Mouse (Mus musculus) embryo, embryonic 10 days (tissue): ENCODE results near the gene Crygn.
"Not testable (repeated sequence)": the region's sequence is repeated elsewhere in the genome, so short reads cannot be mapped to it uniquely, and the experiment has no call there.

Experiments
- DNase-seq: peaks from one replicate; pipeline ENCODE4 v3.0.0-alpha.2; 2015; ENCODE audit warnings: low spot score

Crygn gene

DNA sequence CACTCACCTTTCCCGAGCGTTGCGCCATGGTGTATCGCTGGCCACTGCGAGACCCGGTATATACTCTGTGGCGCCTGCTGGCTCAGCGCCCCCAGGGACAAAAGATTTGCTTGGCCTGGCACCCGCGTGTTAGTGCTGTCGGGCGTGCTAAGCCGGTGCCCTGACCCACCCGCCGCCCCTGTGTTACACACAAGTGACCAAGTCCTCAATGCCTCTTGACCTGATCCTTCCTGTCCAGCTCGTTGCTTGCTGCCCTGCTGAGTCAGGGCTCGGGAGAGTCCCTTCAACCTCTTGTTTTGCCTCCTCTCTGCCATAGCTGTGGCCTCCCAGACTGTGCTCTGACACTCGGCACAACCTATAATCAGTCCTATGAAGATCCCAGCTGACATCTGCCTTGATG, at the start of gene Crygn:
Gene Crygn, minus strand, starts transcription at position 193 of the 400 bp plus-strand sequence.
- DNase-seq, result peak; percentile 12

DNA sequence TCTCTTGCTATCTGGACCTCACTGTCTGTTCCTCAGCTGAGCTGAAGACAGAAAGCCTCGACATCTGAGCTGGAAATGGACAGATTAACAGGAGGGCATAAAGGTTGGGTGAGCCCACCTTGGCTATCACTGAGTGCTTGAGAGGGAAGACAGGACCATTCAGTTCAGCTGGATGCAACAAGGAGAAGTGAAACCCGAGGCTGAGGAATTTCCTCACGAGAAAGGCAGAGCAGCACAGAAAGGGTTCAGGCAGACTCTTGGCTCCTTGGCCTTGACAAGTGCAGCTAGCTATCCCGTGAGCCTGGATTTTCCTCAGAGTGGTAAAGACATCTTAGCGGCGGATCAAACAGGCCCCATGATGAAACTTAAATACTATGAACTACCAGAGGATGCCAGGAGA, 47.4 kb upstream of the Crygn start:
- no peak for DNase-seq

DNA sequence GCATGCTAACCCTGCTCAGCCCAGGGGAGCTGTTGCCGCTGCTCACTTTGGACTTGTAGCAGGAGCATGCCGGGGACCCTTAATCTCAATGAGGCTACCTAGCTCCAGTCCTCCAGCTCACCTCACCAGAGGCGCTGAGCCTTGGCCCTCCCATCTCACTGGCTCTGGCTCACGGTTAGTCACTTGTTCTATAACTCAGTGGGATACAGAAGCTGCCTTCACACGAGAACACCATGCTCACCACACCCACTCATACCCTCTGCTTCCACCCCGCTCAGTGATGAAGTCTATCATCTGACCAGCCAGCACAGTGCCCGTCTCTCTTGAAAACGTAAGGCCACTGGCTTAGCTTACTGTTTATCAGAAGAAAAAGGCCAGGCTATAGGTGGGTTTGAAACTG, 46.9 kb upstream of the Crygn start:
- no peak for DNase-seq

DNA sequence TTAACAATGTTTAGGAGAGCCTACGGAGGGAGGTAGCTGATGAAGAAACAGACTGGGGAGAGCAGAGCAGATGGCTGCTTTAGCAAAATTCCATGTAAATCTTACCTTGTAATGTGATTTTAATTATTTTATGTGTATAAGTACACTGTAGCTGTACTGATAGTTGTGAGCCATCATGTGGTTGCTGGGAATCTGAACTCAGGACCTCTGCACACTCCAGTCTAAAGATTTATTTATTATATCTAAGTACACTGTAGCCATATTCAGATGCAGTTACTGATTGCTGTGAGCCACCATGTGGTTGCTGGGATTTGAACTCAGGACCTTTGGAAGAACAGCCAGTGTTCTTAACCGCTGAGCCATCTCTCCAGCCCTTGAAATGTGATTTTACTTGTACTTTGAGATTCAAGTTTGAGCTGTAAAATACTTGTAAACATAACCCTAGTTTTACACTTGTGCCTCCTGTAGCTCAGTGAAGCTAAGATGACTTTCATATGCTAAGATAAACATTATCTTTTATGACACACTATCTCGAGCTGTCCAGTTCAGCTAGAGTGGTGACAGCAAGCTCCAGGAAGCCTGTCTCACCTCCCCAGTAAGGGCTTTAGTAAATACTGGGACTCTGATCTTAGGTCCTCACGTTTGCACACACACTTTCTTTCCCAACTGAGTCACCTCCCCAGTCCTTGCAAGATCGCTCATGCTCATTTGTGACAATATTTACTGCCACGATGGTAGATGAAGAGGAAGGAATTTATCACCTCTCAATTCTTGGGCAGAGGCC, 44.2 kb upstream of the Crygn start:
- DNase-seq, result no peak

DNA sequence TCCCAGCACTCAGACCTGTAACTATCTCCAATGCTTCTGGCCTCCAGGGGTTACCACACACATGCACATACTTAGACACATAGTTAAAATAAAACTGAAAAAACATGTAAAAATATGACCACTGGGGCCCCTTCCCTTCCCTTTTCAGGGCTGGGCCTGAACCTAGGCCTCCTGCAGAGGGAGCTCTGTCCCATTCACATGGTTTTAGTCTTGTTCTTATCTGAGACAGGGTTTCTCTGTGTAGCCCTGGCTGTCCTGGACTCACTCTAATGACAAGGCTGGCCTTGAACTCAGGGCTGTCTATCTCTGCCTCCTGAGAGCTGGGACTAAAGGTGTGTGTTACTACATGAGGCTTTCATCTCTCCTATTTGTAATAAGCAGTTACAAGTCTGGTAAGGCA, 42.6 kb upstream of the Crygn start:
- DNase-seq, result peak; percentile 36

DNA sequence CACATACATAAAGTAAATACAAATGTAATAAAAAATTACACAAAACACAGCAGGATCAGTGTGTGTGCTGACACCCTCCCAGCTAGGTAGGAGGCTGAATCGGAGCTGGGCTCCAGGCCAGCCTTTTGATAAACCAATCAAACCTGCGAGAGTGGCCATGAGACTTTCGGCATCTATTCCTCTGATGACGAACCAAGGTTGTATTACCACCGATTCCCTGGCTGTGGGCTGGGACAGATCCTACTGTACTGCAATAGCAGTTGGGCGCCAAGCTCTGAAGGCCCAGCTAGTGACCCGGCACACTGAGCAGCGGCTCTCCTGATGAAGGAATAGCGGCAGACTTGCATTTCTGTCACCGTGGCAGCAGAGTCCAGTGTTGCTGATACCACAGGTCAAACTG, 40.8 kb upstream of the Crygn start:
- no peak for DNase-seq

DNA sequence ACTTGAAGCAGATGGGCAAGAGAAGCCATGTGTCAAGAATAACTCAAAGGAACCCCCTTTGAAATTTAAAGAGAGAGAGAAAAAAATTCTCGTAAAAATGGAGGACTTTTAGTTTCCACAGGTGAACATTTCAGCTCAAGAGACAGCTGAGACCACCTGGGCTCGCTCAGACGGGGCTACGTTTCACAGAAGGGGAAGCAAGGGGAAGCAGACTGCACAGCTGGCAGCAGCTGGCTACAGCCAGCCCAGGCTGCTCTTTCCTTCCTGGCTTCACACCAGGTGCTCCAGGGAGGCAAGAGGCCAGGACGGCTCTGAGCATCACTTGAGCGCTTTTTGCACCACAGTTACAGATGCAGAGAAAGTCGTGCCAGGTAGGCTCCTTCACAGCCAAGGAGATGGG, 40.0 kb upstream of the Crygn start:
- no peak for DNase-seq

DNA sequence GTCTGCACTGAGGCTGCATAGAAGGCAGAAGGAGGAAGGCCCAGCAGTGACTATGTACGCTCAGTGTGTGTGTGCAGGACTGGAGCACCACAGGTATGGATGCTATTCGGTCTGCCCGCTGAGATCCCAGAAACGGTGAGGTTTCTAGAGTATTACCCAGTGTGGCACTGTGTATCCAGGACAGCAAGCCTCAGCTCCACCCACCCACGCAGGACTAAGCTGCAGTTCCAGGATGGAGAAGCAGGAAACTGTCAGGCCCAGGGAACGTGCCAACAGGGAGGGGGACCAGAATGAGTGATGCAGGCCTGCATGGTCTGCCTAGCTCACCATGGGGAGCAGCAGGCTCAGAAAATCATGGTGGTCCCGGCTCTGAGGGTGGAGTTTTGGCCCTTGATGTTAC, 35.2 kb upstream of the Crygn start:
- DNase-seq, result no peak

DNA sequence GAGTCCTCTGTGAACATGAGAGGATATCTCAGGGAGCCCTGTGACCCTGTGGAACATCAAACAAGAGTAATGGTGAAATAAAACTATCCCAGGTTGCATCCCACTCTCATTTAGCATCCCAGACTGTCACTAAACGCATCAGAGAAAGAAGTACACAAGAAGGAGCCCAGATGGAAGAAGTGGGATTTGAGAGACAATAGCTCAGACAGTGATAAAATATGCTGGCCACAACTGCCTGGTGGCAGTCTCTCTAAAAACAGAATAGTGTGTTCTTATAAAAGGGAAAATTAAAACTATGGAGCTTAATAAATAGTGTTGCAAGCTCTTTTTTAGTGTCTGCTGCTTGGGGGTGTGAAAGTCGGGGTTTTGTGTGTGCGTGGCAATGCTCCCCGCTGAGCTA, 25.1 kb upstream of the Crygn start:
- DNase-seq, result no peak

DNA sequence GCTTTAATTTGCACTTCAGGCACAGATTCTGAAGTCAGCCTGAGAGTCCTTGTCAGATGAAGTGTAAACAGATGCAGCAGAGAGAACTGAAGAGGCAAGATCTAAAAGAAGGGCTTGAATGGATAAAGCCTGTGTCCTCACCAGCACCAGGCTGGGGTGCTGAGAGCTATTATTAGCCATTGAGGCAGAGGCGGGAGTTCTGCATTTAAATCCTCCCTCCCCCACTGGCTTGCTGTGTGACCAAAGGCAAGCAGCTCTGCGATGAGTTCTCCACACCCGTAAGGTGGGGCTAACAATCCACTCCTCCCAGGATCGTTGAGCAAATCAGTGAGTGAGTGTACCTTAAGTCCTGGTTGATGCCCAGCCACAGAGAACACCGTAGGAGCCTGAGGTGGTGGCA, 23.2 kb upstream of the Crygn start:
- no peak for DNase-seq

DNA sequence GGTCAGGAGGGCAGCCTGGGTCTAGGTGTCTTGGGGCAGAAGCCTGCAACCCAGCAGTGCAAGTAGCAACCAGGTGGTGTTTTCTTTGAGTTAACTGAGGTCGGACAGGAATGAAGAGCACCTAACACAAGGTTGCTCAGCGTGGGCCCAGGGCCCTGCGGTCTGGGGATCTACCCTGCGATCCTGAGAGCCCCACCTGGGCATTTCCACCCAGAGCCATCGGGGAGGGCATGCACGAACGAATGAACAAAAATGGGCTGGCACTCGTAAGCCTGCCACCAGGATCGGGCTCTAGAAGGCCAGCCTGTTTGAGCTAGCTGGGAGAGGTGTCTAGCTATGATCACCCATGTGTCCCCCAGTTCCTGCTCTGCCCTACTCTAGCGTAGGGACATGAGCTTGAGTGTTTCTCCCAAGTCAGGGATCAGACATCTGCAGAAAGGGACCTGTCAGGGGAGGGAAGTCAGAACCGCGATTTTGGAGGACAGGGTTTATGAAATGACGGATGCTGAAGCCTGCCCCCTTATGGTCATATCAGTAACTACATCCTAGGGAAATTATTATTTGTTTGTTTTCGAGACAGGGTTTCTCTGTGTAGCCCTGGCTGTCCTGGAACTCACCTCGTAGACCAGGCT, 22.2 kb upstream of the Crygn start:
- peak; percentile 53 for DNase-seq

DNA sequence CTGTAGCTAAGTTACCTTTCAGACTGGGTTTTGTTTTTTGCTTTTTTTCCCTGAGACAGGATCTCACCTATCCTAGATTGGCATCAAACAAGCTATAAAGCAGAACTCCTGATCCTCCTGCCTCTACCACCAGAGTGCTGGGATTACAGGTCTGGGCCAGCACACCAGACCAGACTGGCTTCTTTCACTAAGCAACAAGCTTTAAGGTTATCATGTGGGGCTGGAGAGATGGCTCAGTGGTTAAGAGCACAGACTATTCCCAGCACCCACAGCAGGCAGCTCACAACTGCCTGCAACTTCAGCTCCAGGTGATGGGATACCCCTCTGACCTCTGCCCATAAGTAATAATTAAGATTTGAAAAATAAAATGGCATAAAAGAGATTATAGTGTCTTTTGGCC, 21.5 kb upstream of the Crygn start:
- no peak for DNase-seq

DNA sequence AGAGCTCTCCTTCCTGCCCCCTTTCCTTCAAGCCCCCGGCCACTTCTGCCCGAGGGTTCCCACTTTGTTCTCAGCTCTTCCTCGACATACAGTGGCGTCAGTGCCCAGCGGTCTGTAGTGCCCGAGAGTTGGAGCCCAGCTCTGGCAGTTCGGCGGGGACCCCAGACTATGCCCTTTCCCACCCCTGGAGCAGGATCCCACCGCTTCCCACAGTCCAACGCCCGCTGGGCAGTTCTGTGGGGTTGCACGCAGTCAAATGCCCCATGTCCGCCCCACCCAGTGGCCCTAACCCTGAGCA, 21.0 kb upstream of the Crygn start:
- no peak for DNase-seq

DNA sequence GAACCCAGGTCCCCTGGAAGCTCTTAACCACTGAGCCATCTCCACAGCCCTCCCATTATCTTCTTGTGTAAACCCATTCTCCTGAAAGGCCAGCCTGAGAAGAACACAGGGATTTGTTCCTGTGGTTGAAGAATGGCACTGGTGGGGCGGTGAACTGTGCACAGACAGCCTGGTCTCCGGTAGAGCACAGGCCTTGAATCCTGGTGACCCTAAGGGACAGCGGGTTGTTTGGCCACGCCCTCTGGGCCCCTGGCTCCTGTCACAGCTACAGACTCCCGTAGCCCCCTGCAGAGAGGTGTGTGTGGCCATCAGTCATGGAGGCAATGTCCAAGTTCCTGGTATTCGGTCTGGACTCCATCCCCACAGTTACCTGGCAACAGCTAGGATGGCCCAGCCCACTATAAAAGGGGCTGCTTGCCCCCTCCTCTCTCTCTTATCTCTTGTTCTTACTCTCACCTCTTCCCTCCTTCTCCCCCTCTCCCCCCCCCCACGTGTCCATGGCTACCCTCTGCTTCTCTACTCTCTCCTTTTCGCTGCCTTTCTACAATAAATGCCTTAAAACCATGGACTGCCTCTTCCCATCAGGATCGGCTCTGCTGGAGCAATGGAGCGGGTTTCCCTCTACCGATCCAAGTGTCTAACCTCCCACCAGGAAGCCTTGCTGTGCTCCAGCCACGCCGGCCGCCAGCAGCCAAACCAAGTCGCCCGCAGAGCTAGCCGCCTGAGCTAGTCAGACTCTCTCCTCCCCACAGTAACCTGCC, 20.5 kb upstream of the Crygn start:
- DNase-seq, result peak; percentile 28

DNA sequence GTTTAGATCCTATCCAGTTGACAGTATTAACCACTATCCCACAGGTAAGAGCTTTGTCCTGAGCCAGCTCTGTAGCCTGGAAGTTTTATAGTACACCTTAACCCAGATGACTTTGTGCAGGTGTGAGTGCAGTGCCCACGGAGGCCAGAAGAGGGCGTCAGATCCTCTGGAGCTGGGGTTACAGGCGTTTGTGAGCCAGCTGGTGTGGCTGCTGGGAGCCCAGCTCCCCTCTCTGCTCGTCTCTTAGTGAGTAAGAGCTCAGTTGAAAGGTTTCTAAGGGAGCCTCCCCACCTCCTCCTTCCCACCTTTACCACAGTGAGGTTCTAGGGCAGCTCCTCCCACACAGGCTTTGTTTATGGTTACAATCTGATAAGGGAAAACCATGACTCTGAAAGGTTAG, 18.9 kb upstream of the Crygn start:
- no peak for DNase-seq

DNA sequence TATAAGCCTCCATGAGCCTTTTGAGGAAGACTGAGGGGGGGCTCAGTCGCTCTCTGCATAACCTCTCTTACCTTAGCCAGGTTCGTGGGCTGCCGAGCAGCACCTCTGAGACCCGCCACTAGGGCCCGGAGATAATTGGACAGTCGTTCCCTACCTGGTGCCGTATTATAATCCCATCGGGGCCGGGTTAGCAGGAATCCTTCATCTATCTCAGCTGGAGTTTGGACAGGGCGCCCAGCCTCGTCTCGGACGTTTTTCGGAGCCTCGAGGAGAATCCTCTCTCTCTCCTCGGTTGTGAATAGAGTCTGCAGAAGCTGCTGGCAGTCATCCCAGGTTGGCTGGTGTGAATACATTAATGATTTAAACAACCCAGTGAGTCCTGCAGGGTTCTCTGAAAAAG, 16.7 kb upstream of the Crygn start:
- DNase-seq, result not testable (repeated sequence)

DNA sequence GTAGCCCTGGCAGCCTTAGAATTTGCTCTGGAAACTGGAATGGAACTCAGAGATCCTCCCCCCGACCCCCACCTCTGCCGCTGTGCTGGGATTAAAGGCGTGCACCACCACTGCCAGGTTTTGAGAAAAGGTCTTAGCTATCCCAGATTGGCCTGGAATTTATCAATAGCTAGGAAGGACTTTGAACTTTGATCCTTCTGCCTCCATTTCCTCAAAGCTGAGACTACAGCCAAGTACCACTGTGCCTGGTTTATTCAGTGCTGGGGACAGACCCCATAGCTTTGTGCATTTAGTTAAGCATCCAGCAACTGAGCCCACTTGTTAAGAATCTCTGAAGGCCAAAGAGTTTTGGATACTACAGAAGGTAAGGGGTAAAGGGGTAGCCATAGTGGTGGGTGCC, 877 bp downstream of the Crygn start:
- DNase-seq, result peak; percentile 6

DNA sequence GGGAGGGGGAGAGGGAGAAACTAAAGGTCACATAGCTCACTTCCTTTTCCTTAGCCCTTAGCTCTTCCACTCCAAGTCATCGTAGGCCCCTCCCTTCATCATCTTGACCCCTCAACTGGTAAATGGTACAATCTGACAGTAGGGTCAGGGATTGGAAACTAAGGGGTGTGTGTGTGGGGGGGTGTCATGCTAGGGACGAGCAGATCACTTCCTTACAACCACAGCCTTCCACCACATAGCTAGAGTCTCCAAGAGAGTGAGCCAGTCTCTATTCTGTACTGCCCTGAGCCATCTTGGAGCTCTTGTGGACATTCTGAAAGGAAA, 5.7 kb downstream of the Crygn start:
- no peak for DNase-seq

DNA sequence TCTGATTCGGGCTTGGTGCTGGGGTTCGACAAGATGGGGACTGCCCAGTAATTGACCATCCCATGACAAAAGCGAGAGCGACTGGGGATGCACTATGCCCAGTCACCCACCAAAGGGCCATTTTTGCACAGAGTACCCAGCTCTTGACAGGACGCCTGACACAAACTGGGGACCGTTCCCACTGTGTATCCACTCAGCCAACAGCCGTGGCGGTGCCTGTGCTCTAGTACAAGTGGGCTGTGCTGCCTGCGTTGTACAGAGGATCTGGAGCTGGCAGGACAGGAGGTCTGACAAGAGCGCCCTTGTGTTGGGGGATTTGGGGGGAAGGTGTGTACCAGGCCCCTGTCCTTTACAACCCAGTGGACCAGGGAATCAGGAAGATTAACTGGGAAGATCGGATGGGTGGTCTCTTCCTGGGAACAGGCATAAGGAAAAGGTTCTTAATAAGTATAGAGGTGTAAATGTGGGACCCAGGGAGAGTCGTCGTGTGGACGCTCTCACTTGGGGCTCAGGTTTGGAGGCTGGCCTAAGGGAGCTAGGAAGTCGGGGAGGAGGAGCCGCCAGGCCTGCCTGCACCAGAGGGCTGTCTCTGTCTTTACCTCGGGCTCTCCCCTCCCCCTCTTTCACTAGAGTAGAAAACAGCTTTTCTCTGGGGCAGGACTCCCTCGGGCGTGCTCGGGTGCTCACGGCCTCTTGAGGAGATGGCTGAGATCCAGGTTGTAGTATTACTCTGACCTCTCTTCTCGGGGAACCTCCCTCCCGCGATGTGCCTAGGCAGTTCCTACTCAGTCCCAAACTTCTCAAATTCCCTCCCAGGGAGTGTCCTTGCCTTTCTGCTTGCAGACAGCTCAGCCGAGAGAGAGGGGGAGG, 6.3 kb downstream of the Crygn start:
- DNase-seq, result peak; percentile 80

DNA sequence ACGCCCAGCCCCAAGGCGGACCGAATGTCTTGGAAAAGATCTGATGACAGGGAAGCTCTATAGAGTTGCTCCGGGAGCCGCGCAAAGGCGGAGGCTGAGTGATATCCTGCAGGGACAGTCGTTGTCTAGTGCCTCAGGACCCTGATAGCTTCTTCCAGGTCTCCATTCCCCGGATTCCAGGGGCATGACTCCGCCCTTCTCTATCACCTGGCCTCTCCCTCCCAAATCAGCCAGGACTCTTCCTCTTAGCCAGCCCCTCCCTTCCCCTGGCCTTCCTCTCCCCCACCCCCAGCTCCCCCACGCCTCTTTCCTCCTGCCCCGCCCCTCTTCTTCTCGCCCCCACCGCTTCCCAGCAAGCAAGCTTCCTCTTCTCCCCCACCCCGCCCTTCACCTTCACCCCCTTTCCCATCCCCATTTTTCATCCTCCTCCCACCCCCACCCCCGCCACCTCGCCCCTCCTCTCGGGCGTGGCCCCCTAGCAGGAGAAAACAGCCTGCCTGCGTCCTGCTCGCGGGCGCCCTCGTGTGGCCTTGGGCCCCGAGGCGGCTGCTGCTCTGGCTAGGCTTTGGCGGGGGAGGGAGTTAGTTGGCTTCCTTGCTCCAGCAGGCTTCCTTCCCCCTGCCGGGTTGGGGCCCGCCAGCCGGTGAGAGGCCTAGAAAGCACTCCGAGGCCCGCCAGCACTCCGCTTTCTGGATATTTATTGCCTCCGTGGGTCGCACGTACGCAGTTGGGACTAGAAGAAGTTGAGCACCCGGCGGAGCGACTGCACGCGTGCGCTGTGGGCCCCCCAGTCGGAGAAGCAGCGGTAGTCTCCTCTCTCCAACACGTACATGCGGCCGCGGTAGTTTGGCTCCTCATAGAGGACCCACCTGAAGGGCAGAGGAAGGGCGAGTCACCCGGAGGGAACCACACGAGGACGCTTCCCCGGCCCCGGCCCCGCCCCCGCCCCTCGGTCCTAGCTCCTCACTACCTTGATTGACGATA, 7.2 kb downstream of the Crygn start:
- DNase-seq, result peak; percentile 92

DNA sequence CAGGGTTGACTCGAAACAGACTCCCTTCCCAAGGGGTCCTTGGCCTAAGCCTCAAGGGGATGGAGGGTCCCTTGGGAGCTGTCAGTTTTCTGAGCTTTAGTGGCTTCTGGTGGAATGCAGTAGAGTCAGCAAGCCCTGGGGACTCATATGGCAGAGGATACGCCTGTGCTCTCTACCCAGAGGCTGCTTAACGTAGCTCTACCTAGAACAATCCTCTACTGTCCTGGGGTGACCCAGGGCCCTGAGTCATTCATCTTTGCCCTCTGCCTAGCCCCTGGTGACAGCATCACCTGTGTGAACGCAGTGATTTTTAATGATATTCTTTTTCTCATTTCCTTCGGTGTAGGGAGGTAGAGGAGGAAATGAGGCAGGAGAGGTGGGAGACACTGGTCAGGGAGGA, 8.1 kb downstream of the Crygn start:
- DNase-seq, result peak; percentile 4
